Mouse (Mus musculus) cerebellum, adult 2 months (tissue): Measurements from ENCODE around the gene Asphd2. TPM values are rescaled to one million over a fixed set of nuclear protein-coding genes. Genes with fewer than 3 reads are reported as not detected.

Experiments
- DNase-seq, 2 experiments: peaks; one replicate each; pipeline ENCODE4 v3.0.0; 2021
- H3K27ac ChIP-seq: fragments of 200-500 bp; 2 replicates; pipeline ENCODE4 v1.5.1; 2012; ENCODE audit warnings: low read length, control low read depth, inconsistent platforms; ENCODE audit not compliant: insufficient read depth
- H3K27me3 ChIP-seq: fragments of 200-500 bp; 2 replicates; pipeline ENCODE4 v1.6.1; 2012; ENCODE audit warnings: inconsistent platforms, mild to moderate bottlenecking, low read length, moderate library complexity; ENCODE audit not compliant: control insufficient read depth, insufficient read depth
- H3K4me1 ChIP-seq: fragments of 200-500 bp; 2 replicates; pipeline ENCODE4 v1.6.1; 2011; ENCODE audit warnings: low read length; ENCODE audit not compliant: control insufficient read depth, insufficient read depth
- H3K4me3 ChIP-seq: fragments of 200-500 bp; replicated peaks from 2 replicates; pipeline ENCODE3; 2011; ENCODE audit warnings: mild to moderate bottlenecking, low read depth, low read length, control low read depth; ENCODE audit not compliant: insufficient read depth
- CTCF ChIP-seq: fragments of 200-500 bp; IDR thresholded peaks from 2 replicates; pipeline ENCODE4 v1.5.1; 2011; ENCODE audit warnings: low read depth, mild to moderate bottlenecking, control low read depth, low read length, moderate library complexity, borderline replicate concordance; ENCODE audit not compliant: insufficient read depth
- POLR2A ChIP-seq: fragments of 200-500 bp; IDR thresholded peaks from 2 replicates; pipeline ENCODE4 v1.6.1; 2011; ENCODE audit warnings: low read length, control low read depth, borderline replicate concordance; ENCODE audit not compliant: insufficient read depth
- WGBS: fragments of 180-500 bp; shearing (Covaris S2); methylation state at CpG from one replicate; pipeline ENCODE4 v1.1.7; 2018; 5-methylcytosine and 5-hydroxymethylcytosine counted together
- polyA plus RNA-seq: library from polyadenylated mRNA; depleted of rRNA; stranded (reverse); fragments of >200 nt; gene quantifications from 2 replicates; pipeline ENCODE4 v1.2.3, GENCODE M21; 2012

Asphd2 gene
- polyA plus RNA-seq, 1 experiment, result 92.7 TPM

DNA sequence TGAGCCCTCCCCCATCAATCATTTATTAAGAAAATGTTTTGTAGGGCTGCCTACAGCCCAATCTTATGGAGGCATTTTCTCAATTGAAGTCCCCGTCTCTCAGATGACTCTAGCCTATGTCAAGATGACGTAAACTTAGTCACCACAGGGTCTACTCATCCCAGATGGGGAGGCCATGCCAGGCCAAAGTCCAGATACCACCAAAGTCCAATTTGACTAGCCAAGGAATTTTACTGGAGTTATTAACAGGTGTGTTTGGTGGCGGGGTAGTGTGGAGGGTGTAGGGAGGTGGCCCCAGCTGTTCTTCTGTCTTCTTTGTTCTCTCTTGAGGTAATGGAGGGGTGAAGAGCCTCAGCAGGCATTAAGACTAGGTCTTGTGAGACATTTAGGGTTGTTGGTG is 34.6 kb downstream of the Asphd2 start:
- no peak for TF ChIP-seq POLR2A
- no peak for TF ChIP-seq CTCF
- no peak for DNase-seq
- 87% methylated on average over 3 of the region's 3 CpGs for WGBS
- no peaks in the 10 kb centered on the region for H3K27me3 ChIP-seq
- H3K27ac ChIP-seq, result no peak overlapping the region
- no peak overlapping the region for H3K4me3 ChIP-seq
- H3K4me1 ChIP-seq, result no peaks in the 10 kb centered on the region; the same call in 1 of the 2 replicates

DNA sequence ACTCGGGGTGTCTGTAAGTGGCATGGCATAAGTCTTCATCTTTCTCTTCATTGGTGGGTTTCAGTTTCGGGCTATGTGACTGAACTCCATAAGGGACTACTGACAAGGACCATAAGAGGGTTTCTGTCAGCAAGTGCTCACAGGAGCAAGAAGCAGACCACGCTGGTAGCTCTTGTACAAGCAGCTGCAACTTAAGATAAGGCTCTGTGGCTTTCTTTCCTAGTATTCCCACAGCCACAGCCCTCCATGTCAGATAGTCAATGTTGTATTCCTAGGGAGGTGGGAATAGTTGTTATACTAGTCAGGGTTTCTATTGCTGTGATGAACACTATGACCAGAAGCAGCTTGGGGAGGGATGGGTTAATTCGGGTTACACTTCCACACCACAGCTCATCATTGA is 35.1 kb downstream of the Asphd2 start:
- DNase-seq, result no peak
- no peak for TF ChIP-seq CTCF
- no peak for TF ChIP-seq POLR2A
- Histone ChIP-seq H3K4me3 (no peak overlapping the region), H3K27ac (no peak overlapping the region), H3K4me1 (no peaks in the 10 kb centered on the region; the same call in 1 of the 2 replicates), H3K27me3 (no peaks in the 10 kb centered on the region)
- 97% methylated on average over 4 of the region's 4 CpGs for whole genome bisulfite sequencing

DNA sequence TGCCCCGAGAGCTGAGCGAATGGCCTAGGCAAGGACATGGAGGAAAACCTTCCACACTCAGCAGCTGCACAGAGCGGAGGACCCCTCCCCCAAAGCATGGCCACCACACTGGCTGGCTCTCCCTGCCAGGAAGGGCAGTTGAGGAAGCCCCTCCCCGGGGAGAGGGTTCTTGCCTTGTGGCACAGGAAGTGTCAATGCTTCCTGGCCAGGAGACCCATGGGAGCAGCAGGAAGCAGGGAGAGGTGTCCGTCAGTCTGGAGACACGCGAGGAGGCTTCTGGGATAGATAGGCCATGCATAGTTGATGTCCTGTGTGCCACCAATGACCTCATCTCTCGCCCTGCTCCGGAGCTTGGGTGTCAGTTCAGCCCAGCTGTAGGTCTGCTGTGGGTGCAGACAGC is 38.3 kb downstream of the Asphd2 start:
- H3K27me3 ChIP-seq, result no peaks in the 10 kb centered on the region
- DNase-seq, result no peak
- TF ChIP-seq CTCF (no peak), POLR2A (no peak)
- 88% methylated on average over 9 of the region's 9 CpGs for WGBS
- no peaks in the 10 kb centered on the region; the same call in 1 of the 2 replicates for H3K4me1 ChIP-seq
- no peak overlapping the region for H3K27ac ChIP-seq
- no peak overlapping the region for H3K4me3 ChIP-seq

DNA sequence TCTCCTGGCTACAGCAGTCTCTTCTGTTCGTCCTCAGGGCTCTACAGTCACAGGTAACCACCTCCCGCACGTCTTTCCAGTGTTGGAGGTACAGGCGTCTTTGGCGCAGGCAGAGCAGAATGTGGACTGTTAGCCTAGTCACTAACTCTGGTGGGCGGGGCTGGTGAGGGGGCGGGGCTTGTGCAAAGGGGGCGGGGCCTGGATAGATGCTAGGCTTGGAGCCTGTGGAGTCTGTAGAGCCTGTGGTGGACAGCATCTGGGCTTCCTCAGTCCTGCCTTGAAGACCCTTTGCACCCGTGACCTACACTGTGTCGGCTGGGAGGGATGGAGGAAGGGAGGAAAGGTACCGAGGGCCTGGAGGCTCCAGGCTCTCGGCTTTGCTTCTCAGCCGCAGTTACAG is 38.8 kb downstream of the Asphd2 start, which contains the start of gene Gm6583:
Gene Gm6583 (minus strand): TSS at position 124 of the 400 bp plus-strand sequence.
- Histone ChIP-seq H3K4me1 (no peaks in the 10 kb centered on the region; the same call in 1 of the 2 replicates), H3K27me3 (no peaks in the 10 kb centered on the region), H3K27ac (no peak within 1 kb of the TSS), H3K4me3 (no peak within 1 kb of the TSS)
- no peak for TF ChIP-seq CTCF
- no peak for TF ChIP-seq POLR2A
- 71% methylated on average over 13 of the region's 13 CpGs for WGBS
- DNase-seq, result no peak

DNA sequence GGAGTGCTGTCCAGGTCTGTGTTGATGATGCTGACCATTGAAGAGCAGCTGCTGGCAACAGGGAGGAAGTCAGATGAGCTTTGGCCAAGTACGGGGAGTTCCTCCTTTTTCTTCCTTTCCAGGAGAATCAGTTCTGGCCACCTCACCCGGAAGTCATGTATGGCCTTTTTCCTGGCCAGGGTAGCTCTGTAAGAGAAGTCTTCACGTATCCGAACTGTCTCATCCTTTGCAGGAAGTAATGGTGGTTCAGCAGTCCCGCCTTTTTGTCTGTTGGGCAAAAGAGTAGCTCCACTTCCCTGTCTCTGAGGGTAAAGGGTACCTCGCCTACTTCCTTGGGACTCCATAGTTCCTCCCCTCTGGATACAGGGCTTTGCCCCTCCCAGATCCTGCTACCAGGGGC is 39.2 kb downstream of the Asphd2 start:
- no peak for TF ChIP-seq CTCF
- TF ChIP-seq POLR2A, result no peak
- 90% methylated on average over 6 of the region's 6 CpGs for WGBS
- Histone ChIP-seq H3K27me3 (no peaks in the 10 kb centered on the region), H3K4me3 (no peak overlapping the region), H3K27ac (no peak overlapping the region), H3K4me1 (no peaks in the 10 kb centered on the region; the same call in 1 of the 2 replicates)
- DNase-seq, result no peak

DNA sequence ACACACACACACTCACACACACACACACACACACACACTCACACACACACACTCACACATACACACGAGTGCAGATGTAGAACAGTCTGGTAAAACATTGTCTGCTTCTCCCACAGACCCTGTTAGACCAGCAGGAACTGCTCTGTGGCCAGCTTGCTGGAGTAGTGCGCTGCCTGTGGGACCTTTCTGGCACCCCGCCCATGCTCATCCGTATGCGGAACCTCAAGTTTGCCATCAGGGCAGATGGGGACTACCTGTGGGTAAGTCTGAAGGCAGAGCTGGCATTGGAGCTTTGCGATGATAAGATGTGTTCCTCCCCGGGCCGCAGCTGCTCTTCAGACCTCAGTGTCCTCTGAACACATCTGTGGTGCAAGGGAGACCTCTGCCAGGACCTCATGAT is 45.5 kb downstream of the Asphd2 start:
- Histone ChIP-seq H3K4me3 (no peak overlapping the region), H3K27me3 (no peaks in the 10 kb centered on the region), H3K27ac (no peak overlapping the region), H3K4me1 (peaks cover 17% of the 10 kb centered on the region)
- no peak for DNase-seq
- TF ChIP-seq POLR2A, result no peak
- no peak for TF ChIP-seq CTCF
- WGBS, result 24% methylated on average over 8 of the region's 8 CpGs

DNA sequence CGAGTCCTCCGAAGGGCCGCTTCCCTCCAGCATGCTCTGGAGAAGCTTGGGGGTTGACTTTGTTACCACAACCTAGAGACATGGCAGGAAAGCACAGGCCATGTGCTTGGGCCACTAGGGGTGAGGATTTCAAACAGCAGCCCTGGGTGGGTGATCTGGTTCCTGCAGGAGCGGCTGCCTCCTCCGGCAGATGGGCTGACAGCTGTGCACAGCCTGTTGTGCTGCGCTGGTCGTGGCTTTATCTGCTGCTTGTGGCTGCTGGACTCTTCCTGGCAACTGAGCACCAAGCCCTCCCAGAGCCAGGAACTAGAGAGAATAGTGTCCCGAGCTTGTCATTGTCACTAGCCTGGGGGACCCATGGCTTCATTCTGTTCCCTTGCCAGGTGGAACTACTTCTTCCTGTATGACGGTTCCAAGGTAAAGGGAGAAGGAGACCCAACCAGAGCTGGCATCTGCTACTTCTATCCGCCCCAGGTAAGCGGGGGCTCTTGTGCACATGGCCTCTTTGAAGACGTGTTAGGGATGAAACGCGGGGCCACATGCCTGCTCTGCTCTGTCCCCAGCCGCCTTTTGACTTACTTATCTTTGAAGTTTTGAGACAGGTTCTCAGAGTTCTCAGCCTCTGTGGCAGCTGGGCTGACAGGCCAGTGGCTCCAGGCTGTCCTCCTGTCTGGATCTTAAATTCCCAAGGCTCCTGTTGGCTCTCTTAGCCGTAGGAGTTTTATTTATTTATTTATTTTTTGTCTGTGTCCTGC is 48.3 kb downstream of the Asphd2 start:
- TF ChIP-seq POLR2A (no peak), CTCF (no peak)
- Histone ChIP-seq H3K27me3 (no peaks in the 10 kb centered on the region), H3K27ac (no peak overlapping the region), H3K4me3 (no peak overlapping the region), H3K4me1 (peaks cover 24% of the 10 kb centered on the region)
- WGBS, result 59% methylated on average over 16 of the region's 16 CpGs
- DNase-seq, result no peak

DNA sequence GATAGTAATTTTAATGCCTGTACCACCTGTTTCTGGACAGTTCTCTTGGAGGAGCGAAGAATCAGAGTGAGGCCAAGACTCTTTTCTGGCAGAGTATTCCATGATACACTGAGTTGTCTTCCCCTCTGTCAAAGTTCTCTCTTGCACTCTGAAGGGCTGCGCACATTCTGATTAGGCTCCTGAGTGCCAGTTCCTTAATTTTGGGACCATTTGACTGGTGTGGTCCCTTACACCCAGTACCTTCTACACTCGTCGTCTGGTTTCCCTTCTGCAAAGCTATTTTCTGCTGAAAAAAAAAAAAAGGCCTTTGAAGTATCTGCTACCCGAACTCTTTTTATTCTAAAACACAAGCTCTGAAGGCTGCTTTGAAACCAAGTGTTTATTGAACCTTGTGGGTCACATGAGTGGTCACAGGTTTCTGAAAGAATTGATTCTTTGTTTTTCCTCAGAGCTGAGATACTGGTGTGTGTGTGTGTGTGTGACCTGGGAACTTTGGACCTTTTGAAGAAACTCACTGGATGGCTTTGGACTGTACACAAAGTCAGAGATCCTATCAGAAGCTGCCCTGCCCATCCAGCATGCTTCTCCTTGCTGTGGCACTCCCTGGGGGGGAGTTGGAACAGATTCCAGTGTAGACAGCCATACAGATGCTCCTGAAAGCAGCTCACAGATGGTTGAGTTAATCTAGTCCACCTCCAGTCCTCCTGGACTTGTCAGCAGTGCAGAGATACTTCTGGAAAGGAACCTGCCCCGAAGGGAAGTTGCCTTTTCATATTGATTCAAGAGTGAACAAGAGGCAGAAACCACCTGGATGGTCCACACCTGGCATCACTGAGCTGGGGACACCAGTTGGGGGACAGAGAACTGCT is 50.3 kb downstream of the Asphd2 start:
- no peak overlapping the region for H3K27ac ChIP-seq
- peaks cover 20% of the 10 kb centered on the region for H3K4me1 ChIP-seq
- H3K27me3 ChIP-seq, result no peaks in the 10 kb centered on the region
- DNase-seq, result no peak
- 68% methylated on average over 6 of the region's 6 CpGs for WGBS
- H3K4me3 ChIP-seq, result no peak overlapping the region
- TF ChIP-seq POLR2A, result no peak
- no peak for TF ChIP-seq CTCF
